Mouse (Mus musculus): ENCODE results near the gene Mmp14. TPM values are rescaled to one million over a fixed set of nuclear protein-coding genes. Genes with fewer than 3 reads are reported as not detected.

Mmp14 gene
- total RNA-seq, 2 experiments from 2014 or later = 2.0 to 3.5 TPM

DNA sequence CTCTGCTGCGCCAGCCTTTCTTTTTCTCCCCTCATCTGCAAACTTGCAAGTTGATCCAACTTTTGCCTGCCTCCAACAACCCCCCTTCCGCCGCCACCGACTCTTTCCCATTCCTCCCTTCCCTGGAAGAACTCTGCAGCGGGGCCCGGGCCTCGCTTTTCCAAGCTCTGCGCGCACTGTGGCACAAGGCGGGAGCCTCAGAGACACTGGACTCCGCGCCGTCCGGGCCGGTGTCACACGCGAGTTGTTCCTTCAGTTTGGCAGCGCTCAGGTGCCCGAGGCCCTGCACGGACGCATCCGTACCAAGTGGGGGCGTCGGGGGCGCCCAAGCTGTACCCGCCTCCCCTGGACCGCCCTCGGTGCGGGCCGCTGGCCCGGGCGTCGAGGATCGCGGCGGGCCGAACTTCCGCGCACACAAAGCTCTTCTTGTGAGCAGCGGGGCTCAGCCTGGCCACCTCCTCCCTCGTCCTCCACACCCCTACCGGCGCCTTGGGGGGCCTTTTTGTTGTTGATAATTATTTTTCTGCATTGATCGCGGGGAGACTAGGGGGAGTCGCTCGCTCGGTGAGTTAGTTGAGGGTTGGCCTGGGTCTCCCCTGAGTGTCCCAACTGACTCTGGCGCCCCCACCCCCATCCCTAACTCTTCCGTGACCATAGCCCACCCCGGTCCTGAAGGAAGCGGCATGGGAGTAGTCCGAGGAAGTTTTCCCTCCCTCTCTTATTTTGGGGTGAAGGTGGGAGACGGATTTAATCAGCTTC, 845 bp downstream of the Mmp14 start:
- peak; percentile 48 for ATAC-seq (replicated peaks; ENCODE audit: low FRiP score, poor library complexity, severe bottlenecking)

GRCm38 (mm10) chr14:54432837-54433830, 1.7 kb downstream of the Mmp14 start:
- 0 out of 2 replicates have a peak, but pooled peaks have one; percentile 16 for ATAC-seq (replicated peaks; ENCODE audit: low FRiP score, poor library complexity, severe bottlenecking)

- ATAC-seq (replicated peaks; ENCODE audit: low FRiP score, poor library complexity, severe bottlenecking) = no peak
Observed at GRCm38 (mm10) chr14:54433941-54434531, 2.6 kb downstream of the Mmp14 start.

DNA sequence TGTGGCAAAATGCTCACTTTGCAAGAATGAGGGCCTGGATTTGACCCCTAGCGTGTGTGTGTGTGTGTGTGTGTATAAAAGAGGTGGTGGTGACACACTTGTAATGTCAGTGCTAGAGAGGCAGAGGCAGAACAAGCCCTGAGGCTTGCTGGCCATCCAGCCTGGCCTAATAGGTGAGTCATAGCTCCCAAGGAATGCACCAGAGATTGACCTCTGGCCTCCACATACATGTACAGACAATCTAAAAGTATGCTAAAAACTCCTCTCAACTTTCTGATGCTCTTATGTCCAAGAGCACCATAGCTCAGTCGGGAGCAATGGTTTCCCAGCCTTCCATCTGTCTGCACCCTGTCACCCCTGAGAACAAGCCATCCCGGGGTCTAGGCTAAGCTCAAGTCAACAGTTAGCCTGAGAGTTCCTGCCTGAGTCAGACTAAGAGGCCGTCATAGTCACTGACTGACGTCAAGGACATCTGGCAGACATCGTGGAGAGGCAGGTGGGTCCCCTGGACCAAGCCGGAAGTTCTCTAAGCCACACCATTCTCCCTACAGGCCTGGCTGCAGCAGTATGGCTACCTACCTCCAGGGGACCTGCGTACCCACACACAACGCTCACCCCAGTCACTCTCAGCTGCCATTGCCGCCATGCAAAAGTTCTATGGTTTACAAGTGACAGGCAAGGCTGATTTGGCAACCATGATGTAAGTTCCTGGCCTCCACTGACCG, 3.9 kb downstream of the Mmp14 start:
- ATAC-seq (replicated peaks; ENCODE audit: low FRiP score, poor library complexity, severe bottlenecking) = no peak

DNA sequence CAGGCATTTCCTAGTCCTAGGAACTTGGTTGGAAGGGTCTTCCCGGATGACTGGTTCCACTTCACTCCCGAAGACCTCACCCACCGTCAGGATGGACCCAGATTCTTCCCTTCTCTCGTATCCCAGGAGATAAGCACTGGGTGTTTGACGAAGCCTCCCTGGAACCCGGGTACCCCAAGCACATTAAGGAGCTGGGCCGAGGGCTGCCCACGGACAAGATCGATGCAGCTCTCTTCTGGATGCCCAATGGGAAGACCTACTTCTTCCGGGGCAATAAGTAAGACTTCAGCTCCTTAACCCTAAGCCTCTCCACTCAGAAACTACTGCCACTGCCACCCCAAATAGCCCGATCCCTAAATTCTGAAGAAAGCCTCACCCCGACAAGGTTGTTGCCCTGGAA, 7.7 kb downstream of the Mmp14 start:
- ATAC-seq (replicated peaks; ENCODE audit: low FRiP score, poor library complexity, severe bottlenecking) = no peak

DNA sequence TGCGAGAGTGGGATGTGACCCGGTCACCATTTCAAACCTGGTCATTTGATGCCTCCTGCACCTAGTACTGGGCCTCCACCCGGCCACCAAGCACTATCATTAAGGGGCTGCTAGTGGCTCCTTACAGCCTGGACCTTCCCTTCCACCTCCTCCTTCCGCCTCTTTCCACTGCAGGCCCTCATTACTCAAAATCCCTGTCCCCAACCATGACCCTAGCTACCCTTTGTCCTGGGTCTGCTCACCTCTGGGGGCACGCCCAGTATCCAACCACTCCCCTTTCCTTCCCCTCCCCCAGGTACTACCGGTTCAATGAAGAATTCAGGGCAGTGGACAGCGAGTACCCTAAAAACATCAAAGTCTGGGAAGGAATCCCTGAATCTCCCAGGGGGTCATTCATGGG, 8.2 kb downstream of the Mmp14 start:
- ATAC-seq (replicated peaks; ENCODE audit: low FRiP score, poor library complexity, severe bottlenecking) = no peak

- no peak for ATAC-seq (replicated peaks; ENCODE audit: low FRiP score, poor library complexity, severe bottlenecking)
Observed at GRCm38 (mm10) chr14:54440538-54440937, 9.1 kb downstream of the Mmp14 start.

GRCm38 (mm10) chr14:54441365-54441764, 10.0 kb downstream of the Mmp14 start:
- no peak for ATAC-seq (replicated peaks; ENCODE audit: low FRiP score, poor library complexity, severe bottlenecking)

DNA sequence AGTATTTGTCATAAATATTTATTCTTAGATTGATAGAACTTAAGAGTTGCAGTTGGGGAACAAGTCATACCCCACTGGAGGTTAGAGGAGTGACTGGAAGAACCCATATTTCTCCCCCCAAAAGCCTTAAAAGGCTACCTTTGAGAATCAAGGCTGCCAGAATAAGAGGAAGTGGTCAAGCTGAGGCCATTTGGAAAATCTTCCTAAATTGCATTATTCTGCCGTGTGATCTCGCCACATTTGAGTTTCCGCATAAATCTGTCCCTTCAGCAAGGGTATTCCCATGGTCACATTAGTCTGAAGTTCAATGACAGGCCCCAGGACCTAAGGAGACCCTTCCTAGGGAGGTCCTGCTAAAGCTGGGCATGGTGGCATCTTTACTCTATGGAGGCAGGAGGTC, 11.1 kb downstream of the Mmp14 start:
- ATAC-seq (replicated peaks; ENCODE audit: low FRiP score, poor library complexity, severe bottlenecking) = no peak

- no peak for ATAC-seq (replicated peaks; ENCODE audit: low FRiP score, poor library complexity, severe bottlenecking)
Observed at GRCm38 (mm10) chr14:54443196-54443595, 11.8 kb downstream of the Mmp14 start.

DNA sequence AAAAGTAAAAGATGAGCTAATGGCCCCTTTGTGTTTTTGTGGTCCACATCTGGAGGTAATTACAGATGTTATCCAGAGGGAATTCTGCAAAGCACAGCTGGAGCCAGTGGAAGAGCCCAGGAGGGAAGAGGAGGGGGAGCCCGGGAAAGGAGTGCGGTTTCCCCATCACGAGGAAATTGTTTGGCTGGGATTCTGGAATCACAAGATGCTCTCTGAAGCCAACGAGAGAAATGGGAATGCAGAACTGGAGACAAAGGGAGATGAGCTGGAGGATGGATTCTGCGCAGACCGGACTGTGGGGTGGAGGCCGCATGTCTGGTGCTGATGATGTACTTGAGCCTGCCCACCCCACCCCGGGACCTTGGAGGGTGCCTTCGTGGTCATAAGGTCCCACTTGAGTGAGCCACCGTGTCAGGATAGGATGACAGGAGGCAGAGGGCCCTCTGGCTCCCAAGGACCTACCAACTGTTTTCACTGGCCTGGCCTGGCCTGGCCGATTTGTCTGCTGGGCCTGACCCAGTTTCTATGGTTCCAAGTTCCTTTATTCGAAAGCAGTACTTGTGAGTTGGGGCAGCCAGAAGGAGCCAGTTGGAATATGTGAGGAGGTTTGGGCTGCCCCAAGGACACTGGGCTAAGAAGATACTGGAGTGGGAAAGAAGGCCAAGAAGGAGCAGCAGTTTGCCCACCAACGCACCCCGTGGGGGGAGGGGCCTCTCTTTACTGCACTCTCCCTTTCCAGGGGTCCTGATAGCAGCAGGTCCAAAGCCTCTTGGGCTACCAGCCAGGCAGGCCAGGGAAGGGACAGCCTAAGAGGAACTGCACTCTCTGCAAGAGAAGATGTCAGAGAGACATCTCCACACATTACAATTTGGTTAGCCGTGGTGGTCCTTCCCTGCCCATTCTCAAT, 12.6 kb downstream of the Mmp14 start:
- ATAC-seq (replicated peaks; ENCODE audit: low FRiP score, poor library complexity, severe bottlenecking) = no peak

DNA sequence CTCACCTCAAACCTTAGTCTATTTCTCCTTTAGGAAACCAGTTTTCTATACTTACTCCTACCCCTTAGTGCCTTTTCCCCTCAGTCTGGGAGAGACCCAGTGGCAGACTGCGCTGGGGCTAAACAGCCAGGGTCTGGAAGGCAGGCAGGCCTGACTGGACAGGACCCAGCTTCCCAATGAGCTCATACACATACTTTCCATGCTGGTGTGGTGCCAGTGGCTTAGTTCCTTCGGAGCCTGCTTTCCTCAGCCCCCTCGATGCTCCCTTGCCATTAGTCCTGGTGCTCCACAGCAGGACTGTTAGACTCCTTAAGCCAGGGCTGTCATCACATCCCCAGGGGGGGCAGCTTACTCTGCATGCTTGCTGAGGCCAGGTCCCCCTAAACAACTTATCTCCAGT, 14.1 kb downstream of the Mmp14 start:
- no peak for ATAC-seq (replicated peaks; ENCODE audit: low FRiP score, poor library complexity, severe bottlenecking)

GRCm38 (mm10) chr14:54453566-54453965, 22.2 kb downstream of the Mmp14 start:
- ATAC-seq (replicated peaks; ENCODE audit: low FRiP score, poor library complexity, severe bottlenecking) = no peak

GRCm38 (mm10) chr14:54454669-54455528, 23.5 kb downstream of the Mmp14 start:
- ATAC-seq (replicated peaks; ENCODE audit: low FRiP score, poor library complexity, severe bottlenecking) = no peak

GRCm38 (mm10) chr14:54457907-54458569, 26.6 kb downstream of the Mmp14 start:
- ATAC-seq (replicated peaks; ENCODE audit: low FRiP score, poor library complexity, severe bottlenecking) = no peak

DNA sequence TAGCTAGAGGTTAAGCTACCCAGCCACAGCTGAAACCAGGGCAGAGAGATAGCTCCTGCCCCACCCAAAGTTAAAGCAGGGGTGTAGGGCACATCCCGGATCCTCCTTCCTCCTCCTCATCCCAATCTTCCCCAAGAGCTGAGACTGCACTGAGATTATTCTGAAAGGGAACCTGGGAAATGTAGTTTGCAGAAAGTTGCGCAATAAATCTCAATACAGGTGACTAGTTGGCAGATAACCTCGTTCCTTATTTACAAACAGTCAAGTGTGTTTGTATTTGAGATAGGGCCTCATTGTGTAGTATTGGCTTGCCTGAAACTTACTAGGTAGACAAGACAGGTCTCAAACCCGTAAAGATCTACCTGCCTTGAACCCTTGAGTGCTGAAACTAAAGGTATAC, 30.7 kb downstream of the Mmp14 start:
- ATAC-seq (replicated peaks; ENCODE audit: low FRiP score, poor library complexity, severe bottlenecking) = no peak

All from erythroblast, adult 5-6 weeks (primary cell).